Mouse (Mus musculus): ENCODE data around the gene Ankdd1a.

DNA sequence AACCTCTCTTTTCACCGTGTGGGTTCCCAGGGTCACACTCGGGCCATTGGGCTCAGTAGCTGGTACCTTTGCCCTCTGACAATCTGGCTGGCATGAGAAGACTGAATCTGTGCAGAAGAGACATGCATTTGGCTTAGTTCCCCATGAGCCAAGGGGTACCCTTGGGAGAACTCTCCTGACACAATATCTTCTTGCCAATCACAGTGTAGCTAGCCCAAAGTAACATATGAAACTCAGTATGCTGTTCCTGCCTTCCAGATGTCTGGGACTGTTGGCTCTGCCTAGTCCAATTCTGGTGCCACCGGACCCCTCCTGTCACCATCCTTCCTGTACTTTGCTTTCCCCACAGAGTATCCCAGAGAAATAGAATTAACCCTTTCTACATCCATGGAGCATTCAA is 29.1 kb upstream of the Ankdd1a start:
- TF ChIP-seq CTCF (IDR thresholded peaks at IDR 0.05; ENCODE audit: low read depth) (no peak), EP300 (IDR thresholded peaks at IDR 0.05; ENCODE audit: low read depth) (no peak)

Data from heart, postnatal 0 days (tissue).